9 mouse cellular contexts compared by ENCODE assay signal in genomic region chrX:37085665-37086064, GRCm38 (mm10). TPM values are rescaled to one million over a fixed set of nuclear protein-coding genes. Genes with fewer than 3 reads are reported as not detected.
DNase-seq lines count a peak whose midpoint lies in the region; ATAC-seq and TF ChIP-seq lines count a peak whose summit lies in the region.
"Had no signal": no experiment of that assay in that cellular context is flagged by ENCODE, and none has a peak within 500 bp of the region (broad histone marks: within the 10 kb centered on the region; RNA-seq: fewer than 3 reads in every experiment).

No protein-coding gene starts in this region.

- H3K9me3 ChIP-seq in heart, embryonic 16.5 days (replicated peaks; ENCODE audit: control insufficient read depth, low read length), result no peaks in the 10 kb centered on the region
- no peaks in the 10 kb centered on the region for H3K9me3 ChIP-seq in hindbrain, embryonic 14.5 days (ENCODE audit: control insufficient read depth, low read length)
- H3K9me3 ChIP-seq in midbrain, embryonic 11.5 days (ENCODE audit: control insufficient read depth, low read length), result no peaks in the 10 kb centered on the region

- TF ChIP-seq CTCF in bone marrow, adult 2 months (IDR thresholded peaks at IDR 0.05; ENCODE audit: control insufficient read depth, insufficient read depth, low read length), result no peak

- peak overlapping the region; percentile 64 for H3K9ac ChIP-seq in heart, embryonic 16.5 days (ENCODE audit: low read length)
- H3K9ac ChIP-seq in hindbrain, embryonic 14.5 days, result peak overlapping the region; percentile 70; the same call in 1 of the 2 replicates
- H3K9ac ChIP-seq in midbrain, embryonic 11.5 days (ENCODE audit: low read length), result peak overlapping the region; percentile 44; the same call in 1 of the 2 replicates

- peak overlapping the region; percentile 90 for H3K27ac ChIP-seq in heart, embryonic 16.5 days (ENCODE audit: low read length)
- H3K27ac ChIP-seq in bone marrow, adult 2 months (ENCODE audit: control insufficient read depth, insufficient read depth, low read depth, low read length, poor library complexity), result peak overlapping the region; percentile 90; the same call in 1 of the 2 replicates
- H3K27ac ChIP-seq in hindbrain, embryonic 14.5 days, result peak overlapping the region; percentile 88
- H3K27ac ChIP-seq in midbrain, embryonic 11.5 days (ENCODE audit: low read depth, low read length), result no peak overlapping the region; the same call in 1 of the 2 replicates

- H3K27me3 ChIP-seq in heart, embryonic 16.5 days (ENCODE audit: control insufficient read depth, insufficient read depth, low read length), result no peaks in the 10 kb centered on the region
- no peaks in the 10 kb centered on the region for H3K27me3 ChIP-seq in hindbrain, embryonic 14.5 days (ENCODE audit: control insufficient read depth, insufficient read depth, low read length)
- no peaks in the 10 kb centered on the region for H3K27me3 ChIP-seq in midbrain, embryonic 11.5 days (ENCODE audit: control insufficient read depth, insufficient read depth, low read length)

- ATAC-seq in heart, embryonic 16.5 days (replicated peaks; ENCODE audit: extremely low read depth, insufficient read depth, low FRiP score), result peak; percentile 35
- ATAC-seq in hindbrain, embryonic 14.5 days (ENCODE audit: low FRiP score), result no peak; the same call in 1 of the 2 replicates
- no peak for ATAC-seq in midbrain, embryonic 11.5 days (ENCODE audit: low FRiP score)

- peak overlapping the region; percentile 70 for H3K4me3 ChIP-seq in heart, embryonic 16.5 days (ENCODE audit: low read length)
- H3K4me3 ChIP-seq in bone marrow, adult 2 months (replicated peaks; ENCODE audit: control insufficient read depth, low read depth, low read length), result peak overlapping the region; percentile 90
- peak overlapping the region; percentile 57 for H3K4me3 ChIP-seq in hindbrain, embryonic 14.5 days (replicated peaks; ENCODE audit: low read length)
- H3K4me3 ChIP-seq in midbrain, embryonic 11.5 days (ENCODE audit: low read depth, low read length), result peak overlapping the region; percentile 57

- H3K4me1 ChIP-seq in heart, embryonic 16.5 days (ENCODE audit: control insufficient read depth, insufficient read depth, low read length), result peaks cover 5% of the 10 kb centered on the region; the same call in 1 of the 2 replicates
- H3K4me1 ChIP-seq in bone marrow, adult 2 months (ENCODE audit: control insufficient read depth, insufficient read depth, low read length), result no peaks in the 10 kb centered on the region; the same call in 1 of the 2 replicates
- H3K4me1 ChIP-seq in hindbrain, embryonic 14.5 days (replicated peaks; ENCODE audit: control insufficient read depth, insufficient read depth, low read length), result peaks cover 6% of the 10 kb centered on the region
- peaks cover 5% of the 10 kb centered on the region; the same call in 1 of the 2 replicates for H3K4me1 ChIP-seq in midbrain, embryonic 11.5 days (ENCODE audit: control insufficient read depth, insufficient read depth, low read length)

- WGBS in heart, embryonic 16.5 days, result 16% methylated on average over 9 of the region's 9 CpGs
- WGBS in bone marrow, adult 2 months, result 14% methylated on average over 9 of the region's 9 CpGs
- 20% methylated on average over 9 of the region's 9 CpGs for WGBS in hindbrain, embryonic 14.5 days
- WGBS in midbrain, embryonic 11.5 days, result 20% methylated on average over 9 of the region's 9 CpGs

- peak overlapping the region; percentile 79 for H3K4me2 ChIP-seq in heart, embryonic 16.5 days (ENCODE audit: low read depth, low read length)
- peak overlapping the region; percentile 44 for H3K4me2 ChIP-seq in hindbrain, embryonic 14.5 days (replicated peaks)
- peak overlapping the region; percentile 41 for H3K4me2 ChIP-seq in midbrain, embryonic 11.5 days

- H3K36me3 ChIP-seq in heart, embryonic 16.5 days (ENCODE audit: control insufficient read depth, insufficient read depth), result peaks cover 7% of the 10 kb centered on the region
- H3K36me3 ChIP-seq in hindbrain, embryonic 14.5 days (replicated peaks; ENCODE audit: control insufficient read depth, insufficient read depth), result peaks cover 18% of the 10 kb centered on the region
- no peaks in the 10 kb centered on the region for H3K36me3 ChIP-seq in midbrain, embryonic 11.5 days (ENCODE audit: control insufficient read depth, insufficient read depth, low read length)

- TF ChIP-seq POLR2A in bone marrow, adult 2 months (IDR thresholded peaks at IDR 0.05; ENCODE audit: borderline replicate concordance, control insufficient read depth, low read depth, low read length), result no peak

- no peak for DNase-seq in heart, postnatal 4 days
- no peak for DNase-seq in hindbrain, embryonic 14.5 days (ENCODE audit: low spot score)
- no peak for DNase-seq in midbrain, embryonic 11.5 days (ENCODE audit: low spot score, missing footprints)
- DNase-seq in cerebellum, postnatal 36 days, result no peak
- DNase-seq in spleen, postnatal 4 days (ENCODE audit: low spot score in 2 of 2), result no peak
- no peak for DNase-seq in spleen, postnatal 14 days (ENCODE audit: low spot score in 2 of 2)

RNA-seq across cellular contexts. Expression of gene Rpl39, which starts 0.5 kb away (rescaled TPM):
- polyA plus RNA-seq in heart, embryonic 16.5 days (2015; fragmentation: Nextera tagmentation; extraction: Ambion mirVana), result 275 and 291 TPM in 2 replicates
- total RNA-seq in heart, postnatal 4 days (2021), result 100 to 1,000 TPM; 610 to 627 TPM
- 407 and 550 TPM in 2 replicates for polyA plus RNA-seq in bone marrow, adult 2 months (2011; ENCODE audit: insufficient read depth, insufficient read length, low replicate concordance, missing spikeins)
- 293 and 367 TPM in 2 replicates for polyA plus RNA-seq in hindbrain, embryonic 14.5 days (2014; fragmentation: Nextera tagmentation; extraction: Ambion mirVana)
- polyA plus RNA-seq in midbrain, embryonic 11.5 days (2014; fragmentation: Nextera tagmentation; extraction: Ambion mirVana), result 434 and 478 TPM in 2 replicates

RNA-seq across cellular contexts. Expression of gene Upf3b, which starts 24.5 kb away (rescaled TPM):
- 13.5 and 13.6 TPM in 2 replicates for polyA plus RNA-seq in heart, embryonic 16.5 days (2015; fragmentation: Nextera tagmentation; extraction: Ambion mirVana)
- total RNA-seq in heart, postnatal 4 days (2021), result 10 to 100 TPM in 1 of 2 experiments, 1 to 10 TPM in 1; 9.6 to 11.0 TPM
- polyA plus RNA-seq in bone marrow, adult 2 months (2011; ENCODE audit: insufficient read depth, insufficient read length, low replicate concordance, missing spikeins), result 40.7 and 43.2 TPM in 2 replicates
- 20.6 and 23.4 TPM in 2 replicates for polyA plus RNA-seq in hindbrain, embryonic 14.5 days (2014; fragmentation: Nextera tagmentation; extraction: Ambion mirVana)
- polyA plus RNA-seq in midbrain, embryonic 11.5 days (2014; fragmentation: Nextera tagmentation; extraction: Ambion mirVana), result 17.3 and 22.1 TPM in 2 replicates

RNA-seq across cellular contexts. Expression of gene Sowahd, which starts 37.0 kb away (rescaled TPM):
- 0.15 and 0.24 TPM in 2 replicates for polyA plus RNA-seq in heart, embryonic 16.5 days (2015; fragmentation: Nextera tagmentation; extraction: Ambion mirVana)
- total RNA-seq in heart, postnatal 4 days (2021), result not detected
- polyA plus RNA-seq in bone marrow, adult 2 months (2011; ENCODE audit: insufficient read depth, insufficient read length, low replicate concordance, missing spikeins), result not detected in 2 replicates
- not detected in 2 replicates for polyA plus RNA-seq in hindbrain, embryonic 14.5 days (2014; fragmentation: Nextera tagmentation; extraction: Ambion mirVana)
- not detected in 2 replicates for polyA plus RNA-seq in midbrain, embryonic 11.5 days (2014; fragmentation: Nextera tagmentation; extraction: Ambion mirVana)
- total RNA-seq: hematopoietic stem cell, adult 5-6 weeks had no signal

RNA-seq across cellular contexts. Expression of gene Nkap, which starts 40.9 kb away (rescaled TPM):
- 10.3 and 13.2 TPM in 2 replicates for polyA plus RNA-seq in heart, embryonic 16.5 days (2015; fragmentation: Nextera tagmentation; extraction: Ambion mirVana)
- total RNA-seq in heart, postnatal 4 days (2021), result 10 to 100 TPM; 14.2 to 15.1 TPM
- polyA plus RNA-seq in bone marrow, adult 2 months (2011; ENCODE audit: insufficient read depth, insufficient read length, low replicate concordance, missing spikeins), result 4.0 and 9.2 TPM in 2 replicates
- polyA plus RNA-seq in hindbrain, embryonic 14.5 days (2014; fragmentation: Nextera tagmentation; extraction: Ambion mirVana), result 23.5 and 23.8 TPM in 2 replicates
- 21.1 and 26.2 TPM in 2 replicates for polyA plus RNA-seq in midbrain, embryonic 11.5 days (2014; fragmentation: Nextera tagmentation; extraction: Ambion mirVana)
